Mouse (Mus musculus) neutrophil, adult 5-6 weeks (primary cell): ENCODE results near the gene Kpna4. TPM values are rescaled to one million over a fixed set of nuclear protein-coding genes. Genes with fewer than 3 reads are reported as not detected.
A peak's percentile ranks its signal among the peaks of the same experiment; 100 is the strongest.

ENCODE experiments used
- ATAC-seq: fragments of 151-379, 151-347 bp; 2 replicates; pipeline ENCODE4 v1.8.0; 2017; ENCODE audit warnings: mild to moderate bottlenecking, moderate TSS enrichment; ENCODE audit not compliant: insufficient number of reproducible peaks, poor library complexity, low FRiP score, severe bottlenecking; ENCODE audit errors: extremely low read depth
- total RNA-seq: library from RNA; stranded (forward); fragments of 200-1000 nt; gene quantifications from 2 replicates; pipeline ENCODE4 v1.2.3, GENCODE M21; 2017

The Kpna4 gene
- total RNA-seq, result 127 and 158 TPM in 2 replicates

DNA sequence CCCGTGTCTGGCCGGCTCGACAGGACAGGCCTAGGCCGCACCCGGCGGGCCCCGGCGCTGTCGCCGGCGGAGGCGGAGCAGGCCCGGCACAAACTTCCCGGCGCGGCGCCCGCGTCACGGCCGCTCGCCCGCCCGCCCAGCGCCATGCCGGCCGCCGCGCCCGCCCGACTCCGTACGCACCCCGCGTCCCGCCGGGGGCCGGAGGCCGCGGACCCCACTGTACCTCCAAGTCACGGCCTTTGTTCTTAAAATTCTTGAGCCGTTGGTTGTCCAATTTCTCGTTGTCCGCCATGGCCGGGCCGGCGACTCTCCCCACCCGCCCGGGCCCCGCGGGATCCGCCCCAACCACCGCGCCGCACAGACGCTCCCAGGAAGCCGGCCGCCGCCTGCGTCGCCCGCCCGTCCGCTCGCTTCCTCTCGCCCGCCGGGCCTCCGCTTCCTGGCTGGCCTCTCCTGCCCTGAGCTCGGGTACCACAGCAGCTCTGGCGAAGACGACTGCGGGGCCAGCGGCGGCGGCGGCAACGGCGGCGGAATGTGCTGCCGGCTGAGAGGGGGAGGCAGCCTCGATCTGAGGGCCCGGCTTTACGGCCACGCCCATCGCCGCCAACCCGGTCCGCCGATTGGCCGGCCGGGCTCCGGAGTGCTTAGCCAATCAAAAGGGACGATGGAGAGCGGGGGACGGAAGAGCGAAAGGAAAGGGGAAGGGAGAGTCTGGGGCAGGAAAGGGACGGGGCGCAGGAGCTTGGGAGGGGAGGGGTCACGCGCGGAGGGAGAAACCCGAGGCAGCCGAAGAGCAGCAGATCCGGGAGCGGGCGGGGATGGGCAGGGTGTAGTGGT is at the start of gene Kpna4:
Kpna4 (minus strand) TSS at position 605 of the 837 bp plus-strand sequence.
- peak; percentile 96 for ATAC-seq

- ATAC-seq, result no peak
Measured at GRCm38 (mm10) chr3:69175229-69175628, 48.3 kb upstream of the Kpna4 start.

GRCm38 (mm10) chr3:69171123-69171522 is 44.2 kb upstream of the Kpna4 start:
- peak; percentile 68; the same call in 1 of the 2 replicates for ATAC-seq

DNA sequence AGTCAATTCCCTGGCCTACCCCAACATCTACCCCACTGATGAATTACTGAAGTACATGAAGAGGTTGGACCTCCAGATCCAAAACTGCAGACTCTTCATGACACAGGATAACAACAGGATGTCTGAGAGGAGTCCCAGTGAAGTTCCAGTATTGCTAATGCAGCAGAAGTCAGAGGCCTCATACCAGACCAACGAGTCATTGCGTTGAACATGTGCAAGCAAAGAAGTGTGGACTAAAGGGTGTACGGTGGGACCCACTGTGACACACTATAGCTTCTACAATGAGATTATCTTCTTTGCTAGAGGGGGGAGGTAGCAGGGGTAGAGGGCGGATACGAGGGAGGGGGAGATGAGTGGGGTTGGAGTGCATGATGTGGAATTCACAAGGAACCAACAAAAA is 42.9 kb upstream of the Kpna4 start:
- ATAC-seq, result no peak

DNA sequence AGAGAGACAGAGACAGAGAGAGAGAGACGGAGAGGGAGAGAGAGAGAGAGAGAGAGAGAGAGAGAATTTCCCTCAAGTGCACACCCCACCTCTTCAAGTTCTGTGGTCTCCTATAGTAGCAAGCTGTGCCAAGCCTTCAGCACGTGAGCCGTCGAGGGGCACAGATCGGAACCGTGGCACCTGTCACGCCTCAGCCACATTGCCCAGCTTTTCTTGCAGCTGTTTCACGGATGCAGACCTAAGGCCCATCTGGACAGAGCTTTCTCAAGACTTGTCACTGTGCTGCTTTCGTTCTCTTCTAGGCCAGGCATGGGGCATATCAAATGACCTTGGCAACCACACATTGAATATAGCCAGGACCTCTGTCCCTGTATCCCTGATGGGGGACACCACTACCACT is 41.8 kb upstream of the Kpna4 start:
- no peak for ATAC-seq

DNA sequence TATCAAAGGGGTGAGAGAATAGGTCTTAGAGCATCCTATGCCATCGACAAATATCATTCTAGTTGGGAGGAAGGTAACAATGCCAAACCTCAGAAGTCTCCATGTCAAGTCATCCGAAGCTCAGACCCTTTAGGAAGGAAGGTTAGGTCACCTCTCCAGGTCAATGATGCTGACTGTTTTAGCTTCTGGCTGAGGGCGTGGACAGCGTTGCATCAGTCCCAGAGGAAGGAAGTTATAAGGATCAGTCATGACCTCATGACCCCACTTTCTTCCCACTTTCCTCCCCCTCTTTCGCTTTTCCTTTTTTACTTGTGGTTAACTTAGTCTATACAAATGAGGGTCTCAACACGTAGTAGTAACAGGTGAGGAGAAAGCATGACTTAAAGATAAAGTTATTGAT is 36.1 kb upstream of the Kpna4 start:
- ATAC-seq, result peak; percentile 45; the same call in 1 of the 2 replicates

DNA sequence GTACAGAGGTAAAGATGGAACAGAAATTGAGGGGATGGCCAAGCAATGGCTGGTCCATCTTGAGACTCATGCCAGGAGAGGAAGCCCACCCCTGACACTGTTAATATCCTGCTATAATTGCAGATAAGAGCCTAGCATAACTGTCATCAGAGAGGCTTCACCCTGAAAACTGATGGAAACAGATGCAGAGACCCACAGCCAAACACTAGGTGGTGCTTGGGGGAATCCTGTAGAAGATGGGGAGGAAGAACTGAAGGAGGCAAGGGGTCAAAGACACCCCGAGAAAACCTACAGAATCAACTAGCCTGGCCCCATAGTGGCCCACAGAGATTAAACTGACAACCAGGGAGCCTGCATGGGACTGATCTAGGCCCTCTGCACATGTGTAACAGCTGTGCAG is 33.5 kb upstream of the Kpna4 start:
- ATAC-seq, result no peak

DNA sequence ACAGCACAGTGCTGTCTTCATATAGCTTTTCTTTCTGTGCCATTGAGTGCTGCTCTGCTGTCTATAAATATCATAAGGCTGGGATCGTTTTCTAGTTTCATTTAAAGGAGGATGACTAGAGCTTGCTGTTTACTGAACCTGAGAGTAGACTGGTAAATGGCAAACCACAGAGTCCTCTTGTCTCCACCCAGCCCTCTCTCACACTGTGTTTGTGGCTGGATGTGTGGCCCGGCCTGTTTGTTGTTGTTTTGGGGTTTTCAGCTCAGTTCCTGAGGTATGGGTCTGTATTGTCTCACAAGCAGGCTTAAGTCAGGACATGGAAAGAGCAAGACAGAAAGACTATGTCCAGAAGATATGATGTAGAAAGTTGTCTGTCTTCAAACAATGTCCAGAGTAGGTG is 32.6 kb upstream of the Kpna4 start:
- ATAC-seq, result no peak

GRCm38 (mm10) chr3:69157886-69158285 is 31.0 kb upstream of the Kpna4 start:
- ATAC-seq, result no peak

GRCm38 (mm10) chr3:69156484-69156883 is 29.6 kb upstream of the Kpna4 start:
- peak; percentile 90 for ATAC-seq

DNA sequence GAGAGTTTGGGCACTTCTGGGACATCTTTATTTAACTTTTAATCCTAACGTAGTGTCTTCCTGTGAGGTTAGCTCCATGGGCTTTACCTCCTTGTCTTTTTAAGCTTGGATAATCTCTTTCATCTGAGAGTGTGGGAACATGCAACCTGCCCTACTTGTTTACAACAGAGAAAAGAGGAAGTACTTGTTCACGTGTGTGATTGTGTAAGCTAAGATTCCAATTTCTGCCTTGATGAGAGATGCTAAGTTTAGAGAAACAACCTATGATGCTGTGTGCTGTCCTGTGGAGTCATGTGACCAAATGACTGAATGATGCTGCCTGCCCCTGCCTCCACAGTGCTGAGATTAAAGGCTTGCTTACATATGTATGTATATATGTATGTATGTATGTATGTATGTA is 27.8 kb upstream of the Kpna4 start:
- peak; percentile 80 for ATAC-seq

- ATAC-seq, result no peak
Measured at GRCm38 (mm10) chr3:69150921-69151320, 24.0 kb upstream of the Kpna4 start.

- peak; percentile 30; the same call in 1 of the 2 replicates for ATAC-seq
Measured at GRCm38 (mm10) chr3:69142372-69142994, 15.6 kb upstream of the Kpna4 start.

DNA sequence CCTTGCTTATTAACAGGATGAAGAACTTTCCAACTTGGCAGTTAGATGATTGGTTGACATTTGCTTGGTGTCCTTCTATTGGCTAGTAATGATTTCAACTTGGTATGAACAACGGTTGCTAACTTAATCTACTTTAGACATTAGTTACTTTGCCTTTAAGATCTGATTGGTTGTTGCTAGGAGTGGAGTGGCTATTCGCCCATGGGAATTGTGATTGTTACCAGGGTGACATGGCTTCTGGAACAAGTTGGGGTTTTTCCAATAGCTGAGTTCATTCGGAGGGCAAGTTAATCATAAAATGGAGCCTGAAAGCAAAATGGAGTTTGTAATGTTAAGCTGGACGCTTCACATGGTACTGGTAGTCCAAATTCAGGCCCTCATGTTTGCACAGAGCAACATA is 13.9 kb upstream of the Kpna4 start:
- ATAC-seq, result no peak

- ATAC-seq, result no peak
Measured at GRCm38 (mm10) chr3:69136059-69136458, 9.1 kb upstream of the Kpna4 start.

- no peak for ATAC-seq
Measured at GRCm38 (mm10) chr3:69130973-69131372, 4.1 kb upstream of the Kpna4 start.

- ATAC-seq, result no peak
Measured at GRCm38 (mm10) chr3:69127693-69128092, 780 bp upstream of the Kpna4 start.

- ATAC-seq, result no peak; the same call in 1 of the 2 replicates
Measured at GRCm38 (mm10) chr3:69127346-69127678, 399 bp upstream of the Kpna4 start.

DNA sequence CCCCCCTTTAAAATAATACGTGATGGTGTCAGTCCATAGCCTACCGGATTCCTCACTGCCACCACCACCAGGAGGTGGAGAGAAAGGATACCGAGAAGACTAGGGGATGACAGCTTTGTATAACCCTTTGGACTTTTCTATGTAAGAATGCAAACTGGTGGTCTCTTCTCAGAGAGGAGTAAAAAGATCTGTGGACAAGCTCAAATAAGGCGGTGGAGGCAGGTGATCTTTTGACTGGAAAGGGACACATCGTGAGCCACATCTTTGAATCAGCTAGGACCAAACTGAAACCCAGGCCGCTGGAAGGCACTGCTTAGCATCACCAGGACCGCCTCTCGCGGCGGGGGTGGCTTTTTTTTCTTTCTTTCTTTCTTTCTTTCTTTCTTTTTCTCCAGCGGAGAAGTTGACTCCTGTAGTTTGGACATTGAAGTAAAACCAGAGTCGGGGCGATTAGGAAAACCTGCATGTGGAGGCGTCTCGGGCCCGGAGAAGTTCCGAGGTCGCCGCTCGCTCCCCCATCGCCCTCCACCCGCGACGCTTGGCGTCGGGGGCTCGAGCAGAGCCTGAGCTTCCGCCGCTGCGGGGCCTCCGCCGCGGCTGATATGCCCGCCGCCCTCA is 913 bp downstream of the Kpna4 start:
- no peak for ATAC-seq

- ATAC-seq, result no peak
Measured at GRCm38 (mm10) chr3:69125461-69125860, 1.5 kb downstream of the Kpna4 start.
